Mouse (Mus musculus) midbrain, postnatal 0 days (tissue): ENCODE data around the gene Calm3. TPM values are rescaled to one million over a fixed set of nuclear protein-coding genes. Genes with fewer than 3 reads are reported as not detected.
A peak's percentile ranks its signal among the peaks of the same experiment; 100 is the strongest.

Experiments used
- ATAC-seq: fragments of 200-750 bp; cut with Nextera tagmentation; 2 replicates; pipeline ENCODE4 v1.8.0; 2017; ENCODE audit warnings: moderate number of reproducible peaks, mild to moderate bottlenecking, moderate TSS enrichment, moderate library complexity; ENCODE audit not compliant: low FRiP score
- DNase-seq: peaks from one replicate; pipeline ENCODE4 v3.0.0-alpha.2; 2015; ENCODE audit warnings: low spot score
- H3K27ac ChIP-seq: fragments of 300-500 bp; sonication (generic); 2 replicates; pipeline ENCODE4 v1.5.1; 2014; ENCODE audit warnings: low read depth, mild to moderate bottlenecking, low read length, mixed read lengths
- H3K27me3 ChIP-seq: fragments of 300-500 bp; sonication (generic); 2 replicates; pipeline ENCODE4 v1.6.1; 2014; ENCODE audit warnings: low read length, control low read depth, mixed read lengths; ENCODE audit not compliant: insufficient read depth
- H3K36me3 ChIP-seq: fragments of 300-500 bp; sonication (generic); 2 replicates; pipeline ENCODE4 v1.6.1; 2014; ENCODE audit warnings: low read length, control low read depth, mixed read lengths; ENCODE audit not compliant: insufficient read depth
- H3K4me1 ChIP-seq: fragments of 300-500 bp; sonication (generic); 2 replicates; pipeline ENCODE4 v1.6.1; 2014; ENCODE audit warnings: mild to moderate bottlenecking, control low read depth, antibody characterized with exemption, low read length, mixed read lengths; ENCODE audit not compliant: insufficient read depth
- H3K4me2 ChIP-seq: fragments of 300-500 bp; sonication (generic); 2 replicates; pipeline ENCODE4 v1.6.1; 2014; ENCODE audit warnings: low read depth, mild to moderate bottlenecking, low read length, mixed read lengths; ENCODE audit not compliant: poor library complexity, severe bottlenecking
- H3K4me3 ChIP-seq: fragments of 300-500 bp; sonication (generic); 2 replicates; pipeline ENCODE4 v1.5.1; 2014; ENCODE audit warnings: low read depth, mild to moderate bottlenecking, low read length, moderate library complexity
- H3K9ac ChIP-seq: fragments of 300-500 bp; sonication (generic); replicated peaks from 2 replicates; pipeline ENCODE4 v1.6.1; 2014; ENCODE audit warnings: mild to moderate bottlenecking, low read length, moderate library complexity, mixed read lengths; ENCODE audit not compliant: poor library complexity, severe bottlenecking
- H3K9me3 ChIP-seq: fragments of 300-500 bp; sonication (generic); 2 replicates; pipeline ENCODE4 v1.6.1; 2016; ENCODE audit warnings: low read length, control low read depth
- CTCF ChIP-seq: IDR thresholded peaks from 2 replicates; pipeline ENCODE4 v1.5.1; 2016; ENCODE audit warnings: antibody characterized with exemption, mild to moderate bottlenecking
- WGBS: fragments of 180-500 bp; shearing (Covaris S2); extraction: QIAGEN DNeasy Blood & Tissue Kit; methylation state at CpG from one replicate; pipeline ENCODE4 v1.1.7; 2014; 5-methylcytosine and 5-hydroxymethylcytosine counted together
- polyA plus RNA-seq: library from polyadenylated mRNA; unstranded; fragments of >200 nt; fragmentation: Nextera tagmentation; extraction: Ambion mirVana; gene quantifications from 2 replicates; pipeline ENCODE4 v1.2.1, GENCODE M21; 2015
- total RNA-seq: library from RNA; depleted of rRNA; stranded (reverse); fragments of >200 nt; gene quantifications from 2 replicates; pipeline ENCODE4 v1.2.3, GENCODE M21; 2014; rRNA removed

The Calm3 gene
- total RNA-seq (1,835 and 1,985 TPM in 2 replicates), polyA plus RNA-seq (467 and 471 TPM in 2 replicates)

DNA sequence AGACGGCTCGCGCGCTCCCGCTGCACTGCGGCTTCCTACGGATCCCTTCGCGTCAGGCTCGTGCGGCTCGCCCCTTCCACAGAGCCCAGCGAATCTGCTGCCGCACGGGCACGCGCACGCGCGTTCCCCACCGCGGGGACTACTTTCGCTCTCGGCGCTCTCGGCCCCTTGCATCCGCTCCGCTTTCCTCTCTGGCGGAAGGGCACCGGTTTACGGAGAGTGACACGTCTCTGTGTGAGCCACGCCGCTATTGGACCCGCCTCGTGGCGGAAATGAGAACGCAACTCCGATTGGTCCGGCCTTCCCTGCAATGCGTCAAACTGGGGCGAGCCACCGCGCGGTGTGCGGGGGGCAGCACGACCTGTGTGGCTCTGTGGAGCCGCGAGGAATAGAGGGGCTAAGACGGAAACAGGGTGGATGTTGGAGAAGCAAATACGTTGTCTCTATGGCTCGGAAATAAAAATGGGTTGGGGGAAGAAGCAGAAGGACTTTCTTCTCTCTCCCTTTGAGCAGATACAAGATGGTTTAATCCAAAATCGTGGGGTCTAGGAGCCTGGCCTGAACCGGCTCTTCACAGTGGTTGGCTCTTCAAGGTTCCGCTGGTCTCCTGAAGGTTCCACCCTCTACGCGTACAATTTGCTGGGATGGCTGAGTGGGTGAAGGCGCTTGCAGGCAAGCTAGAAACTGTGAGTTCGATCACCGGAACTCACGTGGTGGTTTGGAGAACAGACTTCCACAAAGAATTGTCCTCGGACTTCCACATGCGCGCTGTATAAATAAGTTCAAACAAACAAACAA lies at the start of gene Calm3:
Gene Calm3, minus strand, starts transcription at position 78 of the 798 bp plus-strand sequence.
- ATAC-seq (peak; percentile 90), DNase-seq (peak; percentile 100)
- WGBS = 2% methylated on average over 57 of the region's 64 CpGs
- TF ChIP-seq CTCF = peak; percentile 52
- Histone ChIP-seq H3K9ac (peak within 1 kb of the TSS; percentile 97), H3K9me3 (no peaks in the 10 kb centered on the region), H3K4me1 (peaks cover 9% of the 10 kb centered on the region; the same call in 1 of the 2 replicates), H3K4me2 (peak within 1 kb of the TSS; percentile 95), H3K36me3 (peaks cover 2% of the 10 kb centered on the region; the same call in 1 of the 2 replicates), H3K4me3 (peak within 1 kb of the TSS; percentile 92), H3K27me3 (no peaks in the 10 kb centered on the region), H3K27ac (peak within 1 kb of the TSS; percentile 98)

DNA sequence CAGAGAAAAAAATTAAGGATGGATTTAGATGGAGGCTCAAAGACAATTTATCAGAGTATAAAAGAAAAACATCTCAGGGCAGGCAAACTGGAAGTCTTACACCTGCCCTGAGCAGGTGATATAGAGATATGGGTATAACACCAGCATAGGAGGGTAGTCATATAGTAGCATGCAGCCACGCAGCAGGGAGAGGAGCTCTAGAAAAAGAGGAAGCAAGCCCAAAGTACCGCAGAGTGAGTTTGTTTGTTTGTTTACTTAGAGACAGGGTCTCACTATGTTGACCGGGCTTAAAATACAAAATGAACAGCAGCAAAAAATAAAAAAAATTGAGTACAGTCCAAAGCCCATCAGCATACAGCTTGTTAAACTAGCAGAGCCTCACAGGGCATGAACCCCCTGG lies 47.2 kb upstream of the Calm3 start:
- no peaks in the 10 kb centered on the region for H3K27me3 ChIP-seq
- DNase-seq (no peak), ATAC-seq (no peak)
- no peaks in the 10 kb centered on the region for H3K9me3 ChIP-seq
- H3K4me2 ChIP-seq = no peak overlapping the region
- H3K4me1 ChIP-seq = no peaks in the 10 kb centered on the region
- no peak overlapping the region for H3K9ac ChIP-seq
- H3K27ac ChIP-seq = no peak overlapping the region
- 84% methylated on average over 3 of the region's 3 CpGs for WGBS
- H3K4me3 ChIP-seq = no peak overlapping the region
- no peaks in the 10 kb centered on the region for H3K36me3 ChIP-seq
- TF ChIP-seq CTCF = no peak

DNA sequence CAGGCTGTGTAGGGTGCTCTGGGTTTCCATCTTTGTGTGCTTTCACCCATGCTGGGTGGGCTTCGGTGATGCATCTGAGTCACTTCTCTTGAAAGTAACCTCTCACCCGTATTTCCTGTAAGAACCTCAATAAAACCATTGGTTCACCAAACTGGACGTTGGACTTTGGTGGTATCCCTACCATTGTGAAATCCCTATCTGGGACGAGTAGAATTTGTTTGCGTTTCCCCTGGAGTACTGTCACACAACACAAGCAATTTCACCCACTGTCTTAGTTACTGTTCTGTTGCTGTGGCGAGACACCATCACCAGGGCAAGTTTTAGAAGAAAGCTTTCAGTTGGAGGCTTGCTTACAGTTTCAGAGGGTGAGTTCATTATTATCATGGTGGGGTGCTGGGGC lies 44.5 kb upstream of the Calm3 start:
- no peaks in the 10 kb centered on the region for H3K9me3 ChIP-seq
- H3K27ac ChIP-seq = no peak overlapping the region
- DNase-seq (no peak), ATAC-seq (no peak)
- no peak for TF ChIP-seq CTCF
- H3K4me2 ChIP-seq = no peak overlapping the region
- WGBS = 90% methylated on average over 6 of the region's 6 CpGs
- H3K4me1 ChIP-seq = no peaks in the 10 kb centered on the region
- no peaks in the 10 kb centered on the region for H3K36me3 ChIP-seq
- no peak overlapping the region for H3K9ac ChIP-seq
- no peaks in the 10 kb centered on the region for H3K27me3 ChIP-seq
- no peak overlapping the region for H3K4me3 ChIP-seq

DNA sequence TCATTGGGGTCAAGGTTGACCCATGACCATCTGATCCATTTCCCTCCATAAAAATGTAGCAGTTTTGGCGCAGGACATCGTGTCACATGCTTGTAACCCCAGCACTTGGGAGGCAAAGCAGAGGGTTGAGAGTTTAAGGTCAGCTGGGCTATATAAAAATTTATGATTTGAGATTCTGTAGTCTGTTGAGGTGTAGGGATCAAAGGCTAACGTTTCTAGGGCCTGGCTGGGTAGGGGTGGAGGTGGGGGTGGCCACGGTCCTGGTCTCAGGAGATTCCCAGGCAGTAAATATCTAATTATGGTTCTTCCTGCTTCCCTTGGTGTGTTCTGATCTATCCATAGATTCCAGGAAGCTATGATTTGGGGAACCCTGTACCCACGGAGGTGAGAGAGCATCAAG lies 37.8 kb upstream of the Calm3 start:
- H3K9ac ChIP-seq = no peak overlapping the region
- no peak overlapping the region for H3K4me3 ChIP-seq
- TF ChIP-seq CTCF = no peak
- no peak overlapping the region for H3K27ac ChIP-seq
- WGBS = 86% methylated on average over 5 of the region's 5 CpGs
- H3K36me3 ChIP-seq = no peaks in the 10 kb centered on the region
- no peak overlapping the region for H3K4me2 ChIP-seq
- DNase-seq = no peak
- no peaks in the 10 kb centered on the region for H3K27me3 ChIP-seq
- ATAC-seq = no peak
- peaks cover 15% of the 10 kb centered on the region for H3K4me1 ChIP-seq
- H3K9me3 ChIP-seq = no peaks in the 10 kb centered on the region

DNA sequence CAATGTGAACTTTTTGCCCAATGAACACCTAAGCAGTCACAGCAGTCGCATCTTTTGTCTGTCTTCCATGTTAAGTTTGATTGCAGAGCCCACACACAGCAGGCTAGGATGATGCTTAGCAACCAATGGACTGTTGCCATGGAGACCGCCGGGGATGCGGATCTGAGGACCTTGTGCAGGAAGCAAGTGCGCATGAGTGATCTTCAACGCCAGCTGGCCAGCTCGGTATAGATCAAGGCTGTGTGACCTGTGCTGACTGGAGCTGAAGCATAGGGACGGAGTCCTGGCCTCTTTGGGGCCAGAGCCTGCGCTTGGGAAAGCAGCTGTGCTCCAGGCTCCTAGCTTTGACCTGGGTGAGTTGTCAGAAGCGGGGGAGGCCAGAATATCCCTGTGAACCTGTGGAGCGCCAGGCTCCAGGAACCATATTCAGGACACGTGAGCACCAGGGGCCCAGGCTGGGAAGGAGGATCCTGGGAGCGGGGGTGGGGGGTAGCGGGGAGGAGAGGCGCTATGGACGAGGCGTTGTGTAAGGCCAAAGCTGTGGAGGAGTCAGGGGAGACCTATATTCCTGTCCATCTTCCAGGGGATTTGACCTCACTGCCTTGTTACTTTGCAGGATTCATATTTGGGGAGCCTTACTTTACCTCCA lies 35.7 kb upstream of the Calm3 start, which contains the start of gene Pnmal1:
Gene Pnmal1, plus strand, starts transcription at position 141 of the 649 bp plus-strand sequence.
- WGBS = 2% methylated on average over 17 of the region's 17 CpGs
- peak within 1 kb of the TSS; percentile 42 for H3K4me3 ChIP-seq
- no peaks in the 10 kb centered on the region for H3K27me3 ChIP-seq
- H3K36me3 ChIP-seq = no peaks in the 10 kb centered on the region
- H3K9me3 ChIP-seq = no peaks in the 10 kb centered on the region
- peak within 1 kb of the TSS; percentile 74 for H3K4me2 ChIP-seq
- H3K9ac ChIP-seq = peak within 1 kb of the TSS; percentile 66
- peak within 1 kb of the TSS; percentile 91 for H3K27ac ChIP-seq
- peaks cover 15% of the 10 kb centered on the region for H3K4me1 ChIP-seq
- TF ChIP-seq CTCF = no peak
- peak; percentile 90 for ATAC-seq
- DNase-seq = peak; percentile 98
